Mouse (Mus musculus) fibroblast of lung, adult 2 months (primary cell): ENCODE data around the gene Tra2b.
"Not testable (repeated sequence)": the region's sequence is repeated elsewhere in the genome, so short reads cannot be mapped to it uniquely, and the experiment has no call there.

Experiments
- DNase-seq: peaks from one replicate; pipeline ENCODE4 v3.0.0-alpha.2; 2011; ENCODE audit warnings: low read depth

Tra2b gene

DNA sequence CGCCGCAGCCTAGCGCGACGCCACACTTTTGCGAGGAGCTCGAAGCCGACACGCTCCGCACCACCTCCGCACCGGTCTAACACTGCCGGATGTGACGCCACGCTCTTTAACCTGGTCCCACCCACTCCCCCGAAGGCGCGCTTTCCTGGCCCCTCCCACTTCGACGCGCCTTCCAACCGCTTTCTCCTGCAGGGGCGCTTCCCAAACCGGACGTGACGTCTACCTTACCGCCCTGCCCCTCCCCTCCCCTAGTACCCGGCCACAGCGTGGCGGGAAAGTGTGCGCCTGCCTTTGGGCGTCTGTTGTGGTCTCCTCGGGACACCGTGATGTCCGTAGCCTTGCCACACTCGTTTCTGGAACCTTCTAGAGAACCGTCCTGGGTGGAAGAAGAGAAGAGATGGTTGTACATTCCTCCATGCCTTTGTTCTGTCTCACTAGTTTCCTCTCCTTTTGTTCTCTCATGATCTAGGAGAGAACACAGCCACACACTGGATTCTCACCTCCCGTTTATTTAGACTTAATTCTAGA is at the start of gene Tra2b:
Gene Tra2b, minus strand, starts transcription at position 157 of the 528 bp plus-strand sequence.
- peak; percentile 92 for DNase-seq

DNA sequence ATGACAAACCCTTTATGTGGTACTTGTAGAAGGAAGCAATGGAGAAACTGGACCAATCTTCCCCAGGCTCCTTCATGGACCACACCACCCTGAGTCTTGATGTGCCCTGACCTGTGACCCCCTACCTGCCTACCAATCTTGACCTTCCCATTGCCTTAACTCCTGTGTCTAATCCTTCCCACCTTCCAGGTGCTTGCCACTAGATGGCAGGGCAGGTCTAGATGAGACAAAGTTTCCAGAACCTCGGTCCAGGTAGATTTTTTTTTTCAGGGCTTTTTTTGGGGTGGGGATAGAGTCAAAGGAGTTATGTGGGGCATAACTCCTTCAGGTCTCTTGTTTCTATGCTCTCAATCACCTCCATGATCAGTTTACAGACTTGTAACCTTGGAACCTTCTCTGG is 44.8 kb upstream of the Tra2b start:
- no peak for DNase-seq

DNA sequence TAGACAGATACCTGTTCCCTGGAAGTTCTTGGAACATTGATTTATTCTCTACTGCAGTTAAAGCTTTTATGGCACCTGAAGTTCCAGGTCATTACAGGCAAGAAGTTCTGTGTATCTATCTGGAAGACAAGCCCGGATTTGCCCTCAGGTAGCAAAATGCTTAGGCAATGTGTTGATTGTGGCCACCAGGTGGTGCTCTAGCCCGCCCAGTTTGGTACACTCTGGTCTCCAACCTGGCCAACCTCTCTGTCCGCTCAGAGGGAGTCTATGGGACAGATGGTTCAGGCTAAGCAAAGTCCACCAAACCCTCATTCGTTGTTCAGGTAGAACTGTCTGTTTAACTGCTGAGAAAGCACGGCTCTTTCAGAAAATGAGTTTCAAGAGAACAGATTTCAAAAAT is 36.8 kb upstream of the Tra2b start:
- DNase-seq: peak; percentile 27

DNA sequence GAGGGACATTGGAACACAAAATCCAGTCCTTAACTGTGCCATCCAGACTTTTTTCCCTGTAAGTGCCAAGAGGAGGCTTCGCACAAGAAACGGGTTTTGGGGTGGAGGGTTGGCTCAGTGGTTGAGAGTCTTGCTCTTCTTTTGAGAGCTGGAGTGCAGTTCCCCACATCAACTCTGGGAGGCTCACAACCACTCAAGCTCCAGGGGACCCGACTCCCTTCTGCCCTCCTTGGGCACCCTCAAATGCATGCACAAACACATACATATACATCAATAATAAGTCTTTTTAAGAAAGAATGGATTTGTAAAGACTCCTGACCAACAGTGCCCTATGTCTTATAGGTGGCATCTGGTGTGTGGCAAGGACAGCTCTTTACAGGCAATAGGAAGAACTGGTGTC is 35.6 kb upstream of the Tra2b start:
- DNase-seq: no peak

DNA sequence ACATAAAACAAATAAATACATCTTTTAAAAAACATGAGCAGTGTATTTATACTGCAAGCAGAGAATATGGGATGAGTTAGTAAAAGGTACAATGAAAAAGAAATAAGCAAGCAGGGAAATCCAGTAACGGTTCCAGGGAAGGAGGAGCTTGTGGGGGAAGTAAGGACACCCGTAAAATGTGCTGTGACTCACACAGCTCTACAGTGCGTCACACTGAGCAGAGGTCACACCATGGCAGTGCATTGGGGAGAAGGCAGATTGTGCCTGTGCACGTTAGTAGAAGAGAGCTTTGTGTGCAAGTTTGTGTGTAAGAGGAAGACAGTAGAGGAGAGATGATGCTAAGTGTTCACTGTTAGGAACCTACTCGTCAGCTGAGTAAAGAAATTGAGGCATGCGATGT is 31.1 kb upstream of the Tra2b start:
- DNase-seq: no peak

DNA sequence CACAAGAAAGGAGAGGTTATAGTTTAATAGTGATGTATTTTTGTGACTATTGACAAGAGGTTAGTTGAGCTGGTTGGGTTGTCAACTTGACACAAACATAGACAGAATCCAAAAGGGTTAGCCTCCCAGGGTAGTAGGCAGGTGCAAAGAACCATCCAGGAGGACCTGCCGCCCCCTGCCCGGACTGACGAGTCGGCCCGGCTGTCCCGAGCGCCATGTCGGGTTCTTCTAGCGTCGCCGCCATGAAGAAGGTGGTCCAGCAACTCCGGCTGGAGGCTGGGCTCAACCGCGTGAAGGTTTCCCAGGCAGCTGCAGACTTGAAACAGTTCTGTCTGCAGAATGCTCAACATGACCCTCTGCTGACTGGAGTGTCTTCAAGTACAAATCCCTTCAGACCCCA is 29.0 kb upstream of the Tra2b start:
- DNase-seq: not testable (repeated sequence)

DNA sequence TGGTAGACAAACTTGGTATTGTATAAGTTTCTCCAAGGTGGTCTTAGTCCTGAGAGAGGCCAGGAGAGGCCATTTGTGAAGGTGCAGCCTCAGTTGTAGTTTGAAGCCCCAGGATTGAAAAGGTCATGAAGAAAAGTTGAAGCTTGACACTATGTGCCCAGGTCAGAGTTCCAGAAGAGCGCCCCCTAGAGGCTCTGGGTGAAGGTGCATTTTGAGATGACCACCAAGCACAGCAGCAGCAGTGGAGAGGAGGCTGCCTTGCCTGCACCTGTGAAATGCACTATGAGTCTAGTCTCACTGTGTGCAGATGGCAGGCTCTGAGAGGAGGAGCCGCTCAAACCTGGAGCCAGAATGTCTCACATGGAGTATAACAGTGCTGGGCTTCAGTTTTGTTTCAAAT is 27.8 kb upstream of the Tra2b start:
- no peak for DNase-seq

DNA sequence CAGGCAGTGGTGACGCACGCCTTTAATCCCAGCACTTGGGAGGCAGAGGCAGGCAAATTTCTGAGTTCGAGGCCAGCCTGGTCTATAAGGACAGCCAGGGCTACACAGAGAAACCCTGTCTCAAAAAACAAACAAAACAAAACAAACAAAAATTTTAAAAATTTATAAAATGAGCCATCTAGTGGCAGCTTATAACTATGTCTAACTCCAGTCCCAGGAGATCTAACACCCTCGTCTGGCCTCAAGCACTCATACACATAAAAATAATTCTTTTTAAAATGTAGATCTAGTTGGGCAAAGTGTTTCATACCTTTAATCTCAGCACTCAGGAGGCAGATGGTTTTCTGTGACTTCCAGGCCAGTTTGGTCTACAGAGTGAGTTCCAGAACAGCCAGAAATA is 26.6 kb upstream of the Tra2b start:
- no peak for DNase-seq

DNA sequence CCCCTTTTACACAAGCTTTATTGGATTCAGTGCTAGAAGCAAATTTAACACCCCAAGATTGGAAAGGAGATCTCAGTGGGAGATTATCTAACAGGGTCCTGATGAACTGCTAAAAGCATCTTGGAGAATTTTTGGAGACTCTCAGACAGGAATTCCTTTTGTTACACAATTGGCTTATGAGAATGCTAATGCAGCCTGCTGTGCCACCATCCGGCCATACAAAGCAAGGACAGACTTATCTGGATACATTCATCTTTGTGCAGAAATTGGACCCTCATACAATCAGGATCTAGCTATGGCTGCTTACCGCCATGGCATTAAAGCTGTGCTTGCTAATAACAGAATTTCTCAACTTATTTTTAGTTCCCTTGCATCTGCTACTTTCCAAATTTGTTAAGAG is 23.8 kb upstream of the Tra2b start:
- peak; percentile 6 for DNase-seq

DNA sequence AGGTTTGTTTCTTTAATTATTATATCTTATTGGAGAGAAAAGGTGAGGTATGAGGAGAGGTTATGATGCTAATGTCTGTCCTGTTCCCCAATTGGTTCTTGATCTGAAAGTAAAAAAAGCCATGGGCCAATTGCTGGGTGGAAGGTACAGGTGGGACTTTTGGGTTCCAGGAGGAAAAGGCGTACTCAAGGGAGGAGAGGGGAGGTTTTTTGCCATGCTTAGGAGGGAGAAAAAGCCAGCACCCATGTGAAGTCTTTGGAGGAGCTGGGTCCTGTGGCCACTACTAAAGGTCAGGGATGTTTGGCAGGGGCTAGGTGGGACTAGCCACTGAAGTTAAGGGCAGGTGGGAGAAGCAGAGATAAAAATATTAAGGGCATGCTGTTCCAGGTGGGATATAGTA is 21.2 kb upstream of the Tra2b start:
- DNase-seq: no peak

DNA sequence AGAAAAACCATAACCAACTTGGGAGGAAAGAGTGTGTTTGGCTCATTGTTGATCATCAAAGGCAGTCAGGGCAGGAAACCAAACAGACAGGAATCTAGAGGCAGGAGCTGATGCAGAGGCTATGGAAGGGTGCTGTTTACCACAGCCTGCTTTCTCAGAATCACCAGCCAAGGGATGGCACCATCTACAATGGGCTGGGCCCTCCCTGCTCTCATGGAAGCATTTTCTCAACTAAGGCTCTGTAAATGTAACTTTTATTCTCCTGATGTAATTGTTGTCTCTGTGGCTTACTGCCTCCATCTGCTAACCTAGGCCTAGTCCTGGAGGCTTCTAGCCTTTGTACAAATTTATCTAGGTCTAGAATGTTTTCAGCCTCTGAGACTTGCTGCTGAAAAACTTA is 10.7 kb upstream of the Tra2b start:
- no peak for DNase-seq

DNA sequence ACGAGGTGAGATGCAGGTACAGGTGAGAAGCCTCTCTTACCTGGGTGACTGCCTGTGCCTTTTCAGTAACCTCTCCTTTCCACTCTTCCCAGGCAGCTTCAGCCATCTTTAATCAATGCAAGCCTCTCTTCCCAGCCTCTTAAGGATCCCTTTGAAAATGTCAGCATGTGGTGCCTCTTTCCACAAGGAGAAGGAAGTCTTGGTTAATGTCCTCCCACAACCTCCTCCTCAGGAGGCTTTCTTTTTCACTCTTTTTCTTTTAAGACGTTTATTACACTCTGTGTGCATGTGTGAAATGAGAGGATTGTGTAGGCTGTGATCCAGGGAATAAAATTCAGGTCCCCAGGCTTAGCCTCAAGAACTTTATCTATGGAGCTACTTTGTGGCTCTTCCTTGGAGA is 9.3 kb upstream of the Tra2b start:
- no peak for DNase-seq

DNA sequence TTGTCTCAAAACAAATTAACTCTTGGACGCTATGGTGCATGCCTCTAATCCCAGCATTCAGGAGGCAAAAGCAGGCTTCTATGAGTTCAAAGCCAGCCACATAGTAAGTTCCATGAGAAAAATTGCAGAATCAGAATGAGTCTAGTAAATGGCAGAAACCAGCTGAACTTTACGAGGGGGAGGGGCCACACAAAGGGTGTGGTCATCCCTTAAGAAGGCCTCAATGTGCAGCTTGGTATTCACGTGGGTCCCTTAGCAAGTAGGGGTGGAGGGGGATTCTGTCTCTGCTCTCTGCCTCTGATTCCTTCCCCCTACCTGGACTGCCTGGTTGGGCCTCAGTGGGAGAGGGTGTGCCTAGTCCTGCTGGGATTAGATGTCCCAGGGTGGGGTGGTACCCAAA is 4.7 kb upstream of the Tra2b start:
- no peak for DNase-seq

DNA sequence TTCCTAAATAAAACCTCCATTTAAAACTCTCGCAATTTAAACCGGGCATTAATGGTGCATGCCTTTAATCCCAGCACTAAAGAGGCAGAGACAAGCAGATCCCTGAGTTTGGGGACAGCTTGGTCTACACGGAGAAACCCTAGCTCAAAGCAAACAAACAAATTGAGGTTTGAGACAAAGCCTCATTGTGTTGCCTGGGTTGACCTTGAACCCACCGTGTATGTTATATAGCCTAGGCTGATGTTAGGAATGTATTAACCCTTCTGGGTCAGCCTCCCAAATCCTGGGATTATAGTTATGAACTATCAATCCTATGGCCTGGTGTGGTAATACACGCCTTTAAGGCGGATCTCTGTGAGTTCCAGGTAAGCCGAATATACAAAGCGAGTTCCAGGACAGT is 579 bp upstream of the Tra2b start:
- DNase-seq: no peak

DNA sequence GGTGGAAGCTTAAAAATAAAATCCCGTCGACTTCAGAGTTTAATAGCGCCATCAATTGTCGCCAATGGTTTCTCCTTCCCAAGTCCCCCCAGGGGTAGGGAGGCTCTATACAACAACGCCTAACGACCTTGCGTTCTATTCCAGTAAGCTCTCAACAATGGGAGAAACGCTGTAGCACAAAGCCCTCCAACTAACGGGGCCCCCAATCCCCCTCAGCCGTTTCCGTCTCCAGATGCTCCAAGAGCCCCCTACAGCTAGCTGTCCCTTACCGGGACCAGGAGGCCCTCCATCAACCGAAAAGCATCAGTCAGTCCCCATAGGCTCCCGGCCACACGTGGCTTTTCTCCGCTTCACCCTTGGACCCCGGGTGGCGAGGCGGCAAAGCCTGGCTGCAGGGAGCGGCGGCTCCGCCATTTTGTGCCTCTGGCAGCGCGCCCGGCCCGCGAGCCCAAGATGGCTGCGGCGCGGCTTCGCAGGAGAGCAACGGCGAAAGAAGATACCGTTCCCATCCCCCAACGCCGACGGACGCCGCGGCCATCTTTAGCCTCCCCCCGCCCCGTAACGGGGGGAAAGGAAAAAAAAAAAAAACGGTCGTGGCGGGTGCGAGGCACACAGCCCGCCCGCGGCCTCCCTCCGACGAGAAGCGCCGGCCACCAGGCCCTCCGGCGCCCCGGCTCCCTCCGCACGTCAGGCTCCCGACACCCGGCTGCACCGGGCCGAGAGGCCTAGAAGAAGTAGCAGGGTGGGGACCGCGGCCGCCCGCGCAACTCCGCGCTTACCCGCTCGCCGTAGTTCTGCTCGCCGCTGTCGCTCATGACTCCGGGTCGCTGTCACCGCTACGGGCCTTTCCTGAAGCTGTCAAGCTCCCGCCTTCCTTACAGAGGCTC is 600 bp downstream of the Tra2b start:
- no peak for DNase-seq

DNA sequence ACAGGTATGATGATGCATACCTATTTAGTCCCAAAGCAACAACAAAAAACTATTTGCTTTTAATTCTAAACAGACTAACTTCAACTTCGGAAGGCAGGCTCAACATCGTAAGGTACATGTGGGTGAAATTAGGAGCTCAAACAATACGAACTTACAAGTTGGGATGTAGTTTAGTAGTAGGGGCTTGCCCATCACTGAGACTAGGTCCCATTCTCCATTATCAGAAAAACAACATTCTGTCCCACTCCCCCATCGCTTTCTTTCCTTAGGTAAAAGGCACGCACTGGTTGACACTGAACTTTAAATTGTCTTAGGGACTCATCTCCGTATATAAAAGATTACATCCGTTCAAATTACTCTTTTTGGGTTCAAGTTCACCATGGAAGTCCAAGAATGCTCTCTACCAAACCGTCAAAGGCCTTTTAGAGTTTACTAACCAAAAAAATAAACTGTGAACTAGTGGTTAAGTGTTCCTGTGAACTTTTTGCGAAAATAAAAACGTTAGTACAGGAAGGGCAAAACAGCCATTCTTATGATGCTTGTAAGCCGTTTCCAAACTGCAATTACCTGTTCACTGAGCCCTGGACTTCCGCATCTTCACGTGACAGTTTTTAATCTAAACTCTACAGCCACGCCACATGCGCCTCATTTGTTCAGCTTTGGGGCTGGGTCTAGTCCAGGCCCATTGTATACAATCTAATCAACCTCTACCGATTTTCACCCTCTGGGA is 1.4 kb downstream of the Tra2b start:
- no peak for DNase-seq

DNA sequence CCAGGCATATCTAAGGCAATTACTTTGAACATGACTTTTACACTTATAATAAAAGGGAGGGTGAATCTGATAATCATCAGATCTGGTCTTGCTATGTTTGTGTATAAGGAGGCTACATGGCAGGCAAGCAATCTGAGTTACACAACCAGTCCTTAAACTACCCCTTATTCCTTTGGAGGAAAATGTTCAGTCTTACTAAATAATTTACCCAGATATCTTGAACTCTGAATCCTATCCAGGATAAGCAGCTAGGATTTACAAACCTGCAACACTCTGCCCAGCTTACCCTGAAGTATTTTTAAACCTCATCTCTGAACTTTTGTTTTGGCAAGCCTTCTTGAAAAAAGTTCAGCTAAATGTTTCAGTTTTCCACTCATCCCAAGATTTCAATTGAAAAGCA is 2.7 kb downstream of the Tra2b start:
- no peak for DNase-seq

DNA sequence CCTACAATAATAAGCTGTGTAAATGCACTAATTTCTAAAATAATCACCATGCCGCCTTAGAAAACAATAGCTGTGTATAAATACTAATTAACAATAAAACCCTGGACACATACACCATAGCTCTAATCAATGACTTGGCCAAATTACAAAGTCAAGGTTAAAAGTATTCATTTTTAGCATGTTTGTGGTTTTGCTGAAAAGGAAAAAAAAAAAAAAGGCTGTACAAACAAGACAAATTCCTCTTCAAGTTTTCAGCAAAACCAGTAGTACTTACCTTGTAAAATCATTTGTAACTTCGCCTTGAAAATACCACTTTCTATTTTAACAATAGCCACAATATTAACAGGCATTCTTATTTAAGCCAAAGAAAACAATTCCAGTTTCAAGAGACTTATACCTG is 4.2 kb downstream of the Tra2b start:
- DNase-seq: no peak

DNA sequence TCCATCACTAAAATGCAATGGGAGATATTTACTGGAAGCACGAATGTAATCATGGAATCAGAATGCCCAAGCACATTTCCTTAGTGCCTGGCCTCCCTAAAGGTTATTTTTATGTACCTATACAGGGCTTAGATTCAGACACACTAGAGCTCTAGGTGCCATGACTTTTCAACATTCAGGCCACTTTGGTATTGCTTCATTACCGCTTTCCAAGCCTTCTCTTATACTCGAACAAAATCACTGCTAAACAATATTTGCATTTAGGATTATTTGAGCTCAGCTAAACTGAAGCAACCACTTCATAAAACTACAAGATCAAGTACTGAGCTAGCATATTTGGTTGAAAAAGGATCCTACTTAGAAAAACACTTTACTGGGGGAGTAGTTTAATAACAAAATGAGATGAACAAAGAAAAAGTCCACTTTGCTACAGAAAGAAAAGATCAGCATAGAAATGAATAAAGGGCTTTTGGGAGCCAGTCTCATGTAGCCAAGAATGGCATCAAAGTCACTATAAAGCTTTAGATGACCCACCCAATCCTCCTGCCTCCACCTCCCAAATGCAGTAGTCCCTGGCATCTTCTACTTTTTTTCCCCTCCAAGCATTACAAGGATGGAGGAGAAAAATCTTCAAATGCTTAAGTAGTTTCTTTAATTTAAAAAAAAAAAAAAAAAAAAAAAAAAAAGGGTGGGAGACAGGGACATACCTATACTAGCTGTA is 5.2 kb downstream of the Tra2b start:
- DNase-seq: no peak

DNA sequence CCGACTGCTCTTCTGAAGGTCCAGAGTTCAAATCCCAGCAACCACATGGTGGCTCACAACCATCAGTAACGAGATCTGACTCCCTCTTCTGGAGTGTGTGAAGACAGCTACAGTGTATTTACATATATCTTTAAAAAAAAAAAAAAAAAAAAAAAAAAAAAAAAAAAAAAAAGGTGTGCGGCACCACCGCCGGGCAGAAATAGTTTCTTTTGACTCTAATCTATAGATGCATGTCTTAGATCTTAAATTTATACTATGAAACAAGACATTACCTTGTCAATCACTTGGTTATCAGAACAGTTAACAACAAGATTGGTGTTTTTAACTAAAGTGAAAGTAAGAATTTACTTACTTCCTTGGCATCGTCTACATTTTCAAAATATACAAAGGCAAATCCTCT is 13.6 kb downstream of the Tra2b start:
- not testable (repeated sequence) for DNase-seq

DNA sequence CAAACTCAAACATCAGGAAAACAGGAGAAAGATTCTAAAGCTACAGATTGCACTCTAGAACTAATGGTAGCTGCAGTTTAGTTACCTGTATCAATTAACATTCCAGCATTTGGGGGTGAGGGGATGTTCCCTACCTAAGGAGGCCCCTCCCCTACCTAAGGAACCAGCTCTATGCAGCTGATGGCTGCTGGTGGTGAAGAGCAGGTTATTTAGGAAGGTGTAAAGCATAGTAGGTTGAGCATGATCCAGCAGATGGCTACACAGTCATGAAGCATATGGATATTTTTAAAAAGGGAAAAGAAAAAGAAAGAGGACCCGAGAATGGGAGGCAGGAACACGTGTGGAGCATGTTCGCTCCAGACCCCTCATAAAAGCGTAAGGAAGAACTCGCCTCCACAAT is 15.5 kb downstream of the Tra2b start:
- no peak for DNase-seq

DNA sequence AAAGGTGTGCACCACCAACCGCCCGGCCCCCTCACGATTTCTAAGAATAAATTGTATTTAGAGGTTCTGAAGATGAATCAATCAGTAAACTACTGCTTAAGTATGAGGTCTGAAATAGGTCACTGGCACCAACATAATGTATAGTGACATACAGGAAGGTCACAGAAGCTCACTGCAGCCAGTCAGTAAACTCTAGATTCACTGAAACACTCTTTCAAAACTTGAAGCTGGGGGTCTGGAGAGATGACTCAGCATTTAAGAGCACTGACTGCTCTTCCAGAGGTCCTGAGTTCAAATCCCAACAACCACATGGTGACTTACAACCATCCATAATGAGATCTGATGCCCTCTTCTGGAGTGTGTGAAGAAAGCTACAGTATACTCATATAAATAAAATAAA is 16.1 kb downstream of the Tra2b start:
- DNase-seq: no peak
